Mouse (Mus musculus) forebrain, embryonic 13.5 days (tissue): ENCODE results near the gene Epha4. TPM values are rescaled to one million over a fixed set of nuclear protein-coding genes. Genes with fewer than 3 reads are reported as not detected.
A peak's percentile ranks its signal among the peaks of the same experiment; 100 is the strongest.

Source experiments
- ATAC-seq: fragments of 200-750 bp; cut with Nextera tagmentation; 2 replicates; pipeline ENCODE4 v1.8.0; 2017
- H3K27ac ChIP-seq: fragments of 300-500 bp; sonication (generic); 2 replicates; pipeline ENCODE4 v1.5.1; 2015; ENCODE audit warnings: inconsistent platforms, mild to moderate bottlenecking, moderate library complexity
- H3K27me3 ChIP-seq: fragments of 300-500 bp; sonication (generic); 2 replicates; pipeline ENCODE4 v1.6.1; 2015; ENCODE audit warnings: mild to moderate bottlenecking, inconsistent platforms
- H3K36me3 ChIP-seq: fragments of 300-500 bp; sonication (generic); 2 replicates; pipeline ENCODE4 v1.6.1; 2015; ENCODE audit warnings: mild to moderate bottlenecking, inconsistent platforms; ENCODE audit not compliant: poor library complexity, severe bottlenecking
- H3K4me1 ChIP-seq: fragments of 300-500 bp; sonication (generic); 2 replicates; pipeline ENCODE4 v1.6.1; 2015; ENCODE audit warnings: inconsistent platforms
- H3K4me2 ChIP-seq: fragments of 300-500 bp; sonication (generic); 2 replicates; pipeline ENCODE4 v1.6.1; 2015; ENCODE audit warnings: inconsistent platforms, mild to moderate bottlenecking, moderate library complexity
- H3K4me3 ChIP-seq: fragments of 300-500 bp; sonication (generic); 2 replicates; pipeline ENCODE4 v1.5.1; 2015; ENCODE audit warnings: mild to moderate bottlenecking, inconsistent platforms
- H3K9ac ChIP-seq: fragments of 300-500 bp; sonication (generic); 2 replicates; pipeline ENCODE4 v1.6.1; 2015; ENCODE audit warnings: mild to moderate bottlenecking, inconsistent platforms
- H3K9me3 ChIP-seq: fragments of 300-500 bp; sonication (generic); replicated peaks from 2 replicates; pipeline ENCODE4 v1.6.1; 2016; ENCODE audit warnings: inconsistent platforms
- WGBS: fragments of 180-500 bp; shearing (Covaris S2); methylation state at CpG from one replicate; pipeline ENCODE4 v1.1.7; 2015; 5-methylcytosine and 5-hydroxymethylcytosine counted together
- polyA plus RNA-seq: library from polyadenylated mRNA; unstranded; fragments of >200 nt; fragmentation: Nextera tagmentation; extraction: Ambion mirVana; gene quantifications from 2 replicates; pipeline ENCODE4 v1.2.1, GENCODE M21; 2015

The Epha4 gene
- polyA plus RNA-seq, 1 experiment from 2014 or later, result 83.6 TPM

- Histone ChIP-seq H3K27ac (no peak overlapping the region), H3K9me3 (no peaks in the 10 kb centered on the region), H3K36me3 (no peaks in the 10 kb centered on the region), H3K4me3 (no peak overlapping the region), H3K9ac (no peak overlapping the region), H3K4me2 (no peak overlapping the region), H3K4me1 (peaks cover 25% of the 10 kb centered on the region), H3K27me3 (no peaks in the 10 kb centered on the region)
- ATAC-seq, result no peak
- WGBS, result 90% methylated on average over 3 of the region's 3 CpGs
Measured at GRCm38 (mm10) chr1:77452721-77453120, 62.2 kb downstream of the Epha4 start.

- Histone ChIP-seq H3K27me3 (no peaks in the 10 kb centered on the region), H3K4me2 (no peak overlapping the region), H3K36me3 (no peaks in the 10 kb centered on the region), H3K27ac (no peak overlapping the region), H3K9ac (no peak overlapping the region), H3K4me1 (peaks cover 24% of the 10 kb centered on the region), H3K9me3 (no peaks in the 10 kb centered on the region), H3K4me3 (no peak overlapping the region)
- ATAC-seq, result no peak
- WGBS, result 83% methylated on average over 3 of the region's 3 CpGs
Measured at GRCm38 (mm10) chr1:77451541-77451940, 63.3 kb downstream of the Epha4 start.

- no peaks in the 10 kb centered on the region for H3K27me3 ChIP-seq
- H3K36me3 ChIP-seq, result no peaks in the 10 kb centered on the region
- H3K4me3 ChIP-seq, result no peak overlapping the region
- ATAC-seq, result no peak
- peaks cover 35% of the 10 kb centered on the region for H3K4me1 ChIP-seq
- H3K4me2 ChIP-seq, result no peak overlapping the region
- no peak overlapping the region for H3K9ac ChIP-seq
- H3K27ac ChIP-seq, result no peak overlapping the region
- H3K9me3 ChIP-seq, result no peaks in the 10 kb centered on the region
- 66% methylated on average over 3 of the region's 3 CpGs for WGBS
Measured at GRCm38 (mm10) chr1:77450201-77450600, 64.7 kb downstream of the Epha4 start.

GRCm38 (mm10) chr1:77447061-77447614 is 67.8 kb downstream of the Epha4 start:
- Histone ChIP-seq H3K27me3 (no peaks in the 10 kb centered on the region), H3K27ac (no peak overlapping the region), H3K4me3 (no peak overlapping the region), H3K4me2 (no peak overlapping the region), H3K9me3 (no peaks in the 10 kb centered on the region), H3K4me1 (peaks cover 57% of the 10 kb centered on the region), H3K9ac (no peak overlapping the region), H3K36me3 (peaks cover 17% of the 10 kb centered on the region)
- ATAC-seq, result no peak
- WGBS, result 81% methylated on average over 1 of the region's 1 CpGs

GRCm38 (mm10) chr1:77446438-77446837 is 68.5 kb downstream of the Epha4 start:
- Histone ChIP-seq H3K9ac (no peak overlapping the region), H3K4me1 (peaks cover 64% of the 10 kb centered on the region), H3K27me3 (no peaks in the 10 kb centered on the region), H3K4me3 (no peak overlapping the region), H3K36me3 (peaks cover 17% of the 10 kb centered on the region), H3K4me2 (no peak overlapping the region), H3K9me3 (no peaks in the 10 kb centered on the region), H3K27ac (no peak overlapping the region)
- ATAC-seq, result no peak
- WGBS, result 59% methylated on average over 12 of the region's 12 CpGs

- Histone ChIP-seq H3K9ac (no peak overlapping the region), H3K4me3 (no peak overlapping the region), H3K27ac (peak overlapping the region; percentile 75), H3K4me1 (peaks cover 72% of the 10 kb centered on the region), H3K27me3 (no peaks in the 10 kb centered on the region), H3K4me2 (peak overlapping the region; percentile 8; the same call in 1 of the 2 replicates), H3K36me3 (peaks cover 17% of the 10 kb centered on the region), H3K9me3 (no peaks in the 10 kb centered on the region)
- peak; percentile 9; the same call in 1 of the 2 replicates for ATAC-seq
- WGBS, result 68% methylated on average over 9 of the region's 9 CpGs
Measured at GRCm38 (mm10) chr1:77444648-77445047, 70.2 kb downstream of the Epha4 start.

- H3K4me2 ChIP-seq, result peak overlapping the region; percentile 10; the same call in 1 of the 2 replicates
- no peaks in the 10 kb centered on the region for H3K9me3 ChIP-seq
- H3K36me3 ChIP-seq, result peaks cover 17% of the 10 kb centered on the region
- peaks cover 78% of the 10 kb centered on the region for H3K4me1 ChIP-seq
- no peak overlapping the region; the same call in 1 of the 2 replicates for H3K9ac ChIP-seq
- no peak overlapping the region for H3K4me3 ChIP-seq
- H3K27me3 ChIP-seq, result no peaks in the 10 kb centered on the region
- no peak for ATAC-seq
- 3% methylated on average over 4 of the region's 4 CpGs for WGBS
- peak overlapping the region; percentile 35; the same call in 1 of the 2 replicates for H3K27ac ChIP-seq
Measured at GRCm38 (mm10) chr1:77441987-77442386, 72.9 kb downstream of the Epha4 start.

GRCm38 (mm10) chr1:77441401-77441800 is 73.5 kb downstream of the Epha4 start:
- Histone ChIP-seq H3K9me3 (no peaks in the 10 kb centered on the region), H3K27me3 (no peaks in the 10 kb centered on the region), H3K27ac (peak overlapping the region; percentile 27; the same call in 1 of the 2 replicates), H3K4me2 (no peak overlapping the region), H3K9ac (no peak overlapping the region), H3K4me1 (peaks cover 78% of the 10 kb centered on the region), H3K36me3 (peaks cover 21% of the 10 kb centered on the region), H3K4me3 (no peak overlapping the region)
- WGBS, result 5% methylated on average over 4 of the region's 4 CpGs
- ATAC-seq, result no peak

- Histone ChIP-seq H3K4me2 (peak overlapping the region; percentile 1; the same call in 1 of the 2 replicates), H3K27me3 (no peaks in the 10 kb centered on the region), H3K36me3 (peaks cover 27% of the 10 kb centered on the region), H3K9ac (no peak overlapping the region), H3K4me3 (no peak overlapping the region), H3K9me3 (no peaks in the 10 kb centered on the region), H3K27ac (peak overlapping the region; percentile 8; the same call in 1 of the 2 replicates), H3K4me1 (peaks cover 78% of the 10 kb centered on the region)
- WGBS, result 7% methylated on average over 10 of the region's 10 CpGs
- no peak for ATAC-seq
Measured at GRCm38 (mm10) chr1:77440512-77440911, 74.4 kb downstream of the Epha4 start.

GRCm38 (mm10) chr1:77439383-77440074 is 75.4 kb downstream of the Epha4 start:
- no peak overlapping the region for H3K27ac ChIP-seq
- no peak overlapping the region for H3K4me2 ChIP-seq
- H3K4me1 ChIP-seq, result peaks cover 76% of the 10 kb centered on the region
- no peaks in the 10 kb centered on the region for H3K9me3 ChIP-seq
- H3K9ac ChIP-seq, result no peak overlapping the region
- peaks cover 21% of the 10 kb centered on the region for H3K36me3 ChIP-seq
- no peaks in the 10 kb centered on the region for H3K27me3 ChIP-seq
- no peak for ATAC-seq
- 90% methylated on average over 3 of the region's 3 CpGs for whole genome bisulfite sequencing
- H3K4me3 ChIP-seq, result no peak overlapping the region

GRCm38 (mm10) chr1:77438639-77439038 is 76.2 kb downstream of the Epha4 start:
- H3K4me1 ChIP-seq, result peaks cover 70% of the 10 kb centered on the region
- no peak overlapping the region for H3K4me2 ChIP-seq
- H3K9ac ChIP-seq, result no peak overlapping the region
- no peak for ATAC-seq
- peaks cover 19% of the 10 kb centered on the region for H3K36me3 ChIP-seq
- no peak overlapping the region for H3K4me3 ChIP-seq
- no peaks in the 10 kb centered on the region for H3K27me3 ChIP-seq
- WGBS, result 81% methylated on average over 4 of the region's 4 CpGs
- no peaks in the 10 kb centered on the region for H3K9me3 ChIP-seq
- H3K27ac ChIP-seq, result no peak overlapping the region

- Histone ChIP-seq H3K4me1 (peaks cover 71% of the 10 kb centered on the region), H3K9me3 (no peaks in the 10 kb centered on the region), H3K36me3 (peaks cover 23% of the 10 kb centered on the region), H3K4me3 (no peak overlapping the region), H3K4me2 (no peak overlapping the region), H3K27ac (no peak overlapping the region), H3K27me3 (no peaks in the 10 kb centered on the region), H3K9ac (no peak overlapping the region)
- no peak for ATAC-seq
- 61% methylated on average over 10 of the region's 10 CpGs for WGBS
Measured at GRCm38 (mm10) chr1:77437881-77438610, 76.8 kb downstream of the Epha4 start.
